13 mouse cellular contexts compared by ENCODE assay signal in genomic region chr4:55280706-55281105, GRCm38 (mm10).
A peak's percentile ranks its signal among the peaks of the same experiment; 100 is the strongest.
DNase-seq lines count a peak whose midpoint lies in the region; ATAC-seq and TF ChIP-seq lines count a peak whose summit lies in the region.
"Had no signal": no experiment of that assay in that cellular context is flagged by ENCODE, and none has a peak within 500 bp of the region (broad histone marks: within the 10 kb centered on the region; RNA-seq: fewer than 3 reads in every experiment).

No protein-coding gene starts in this region.

- H3K36me3 ChIP-seq in lung, embryonic 14.5 days (ENCODE audit: insufficient read depth): no peaks in the 10 kb centered on the region
- H3K36me3 ChIP-seq in kidney, embryonic 14.5 days (ENCODE audit: control insufficient read depth, insufficient read depth, low read length): no peaks in the 10 kb centered on the region
- H3K36me3 ChIP-seq: heart, embryonic 15.5 days; neural tube, embryonic 15.5 days had no signal

- H3K9me3 ChIP-seq in lung, embryonic 14.5 days (ENCODE audit: low read depth, low read length): no peaks in the 10 kb centered on the region
- no peaks in the 10 kb centered on the region for H3K9me3 ChIP-seq in kidney, embryonic 14.5 days (ENCODE audit: control insufficient read depth, low read length)
- H3K9me3 ChIP-seq: heart, embryonic 15.5 days; neural tube, embryonic 15.5 days had no signal

- intact Hi-C loops in gastrocnemius, adult 2 months (cut with DNase I): no loop called here
- intact Hi-C loops in gastrocnemius, postnatal 14 days (cut with DNase I; ENCODE audit: low total_unique reads): no loop called here

- H3K27ac ChIP-seq in gastrocnemius, adult 2 months: no peak overlapping the region
- no peak overlapping the region for H3K27ac ChIP-seq in lung, embryonic 14.5 days (ENCODE audit: low read depth)
- H3K27ac ChIP-seq in kidney, embryonic 14.5 days (ENCODE audit: low read depth, low read length): no peak overlapping the region
- H3K27ac ChIP-seq: heart, embryonic 15.5 days; neural tube, embryonic 15.5 days had no signal

- TF ChIP-seq CTCF in gastrocnemius, adult 2 months (IDR thresholded peaks at IDR 0.05): peak; percentile 45
- TF ChIP-seq CTCF in lung, embryonic 14.5 days (IDR thresholded peaks at IDR 0.05; ENCODE audit: low read depth): peak; percentile 35

- ATAC-seq in lung, embryonic 14.5 days (ENCODE audit: insufficient read depth): no peak
- ATAC-seq in kidney, embryonic 14.5 days (ENCODE audit: low FRiP score, low TSS enrichment): no peak

- H3K27me3 ChIP-seq in lung, embryonic 14.5 days (ENCODE audit: insufficient read depth, low read length): no peaks in the 10 kb centered on the region
- no peaks in the 10 kb centered on the region for H3K27me3 ChIP-seq in kidney, embryonic 14.5 days (ENCODE audit: control insufficient read depth, insufficient read depth, low read length)
- H3K27me3 ChIP-seq: heart, embryonic 15.5 days; neural tube, embryonic 15.5 days had no signal

- no peak overlapping the region for H3K4me3 ChIP-seq in gastrocnemius, adult 2 months
- H3K4me3 ChIP-seq in lung, embryonic 14.5 days (ENCODE audit: low read depth, low read length): no peak overlapping the region
- H3K4me3 ChIP-seq in kidney, embryonic 14.5 days (ENCODE audit: low read length): no peak overlapping the region
- H3K4me3 ChIP-seq: neural tube, embryonic 15.5 days had no signal

- DNase-seq in gastrocnemius, adult 2 months: no peak
- DNase-seq in gastrocnemius, postnatal 14 days: no peak
- DNase-seq in lung, embryonic 14.5 days: peak; percentile 33
- DNase-seq in lung, postnatal 25 days (ENCODE audit: low spot score): no peak
- DNase-seq in ZHBTc4 (ENCODE audit: low read depth, low spot score) (peak; percentile 69), adipocyte (ENCODE audit: low spot score) (no peak)
- DNase-seq in thymus, postnatal 36 days: peak; percentile 33 to 36
- DNase-seq: adrenal gland, postnatal 25 days; cerebellum, adult 9-10 months; kidney, adult 18-20 months had no signal

- no peak overlapping the region for H3K9ac ChIP-seq in lung, embryonic 14.5 days
- H3K9ac ChIP-seq in kidney, embryonic 14.5 days (ENCODE audit: low read depth, low read length): no peak overlapping the region
- H3K9ac ChIP-seq: heart, embryonic 15.5 days; neural tube, embryonic 15.5 days had no signal

- no peaks in the 10 kb centered on the region for H3K4me1 ChIP-seq in lung, embryonic 14.5 days (ENCODE audit: insufficient read depth)
- no peaks in the 10 kb centered on the region for H3K4me1 ChIP-seq in kidney, embryonic 14.5 days (ENCODE audit: control insufficient read depth, insufficient read depth, low read length)
- H3K4me1 ChIP-seq: neural tube, embryonic 15.5 days had no signal

- H3K4me2 ChIP-seq in lung, embryonic 14.5 days: no peak overlapping the region
- no peak overlapping the region for H3K4me2 ChIP-seq in kidney, embryonic 14.5 days (replicated peaks; ENCODE audit: low read depth, low read length)
- H3K4me2 ChIP-seq: neural tube, embryonic 15.5 days had no signal

- WGBS in lung, embryonic 14.5 days: 71% methylated on average over 3 of the region's 3 CpGs
- WGBS in kidney, embryonic 14.5 days: 85% methylated on average over 3 of the region's 3 CpGs

Comparison
In these comparisons a context has a peak if more than half of its experiments do, and no peak if none do; other contexts are left out.
1. DNase-seq: peak in lung, embryonic 14.5 days (single experiment), ZHBTc4 (single experiment) and thymus, postnatal 36 days (2 of 2); none in gastrocnemius, adult 2 months (single experiment), gastrocnemius, postnatal 14 days (single experiment), lung, postnatal 25 days (single experiment) and adipocyte (single experiment).